Mouse (Mus musculus): ENCODE data around the gene Cnot2. TPM values are rescaled to one million over a fixed set of nuclear protein-coding genes. Genes with fewer than 3 reads are reported as not detected.

Gene Cnot2
- total RNA-seq, 2 experiments from 2014 or later = 94.5 to 122 TPM

DNA sequence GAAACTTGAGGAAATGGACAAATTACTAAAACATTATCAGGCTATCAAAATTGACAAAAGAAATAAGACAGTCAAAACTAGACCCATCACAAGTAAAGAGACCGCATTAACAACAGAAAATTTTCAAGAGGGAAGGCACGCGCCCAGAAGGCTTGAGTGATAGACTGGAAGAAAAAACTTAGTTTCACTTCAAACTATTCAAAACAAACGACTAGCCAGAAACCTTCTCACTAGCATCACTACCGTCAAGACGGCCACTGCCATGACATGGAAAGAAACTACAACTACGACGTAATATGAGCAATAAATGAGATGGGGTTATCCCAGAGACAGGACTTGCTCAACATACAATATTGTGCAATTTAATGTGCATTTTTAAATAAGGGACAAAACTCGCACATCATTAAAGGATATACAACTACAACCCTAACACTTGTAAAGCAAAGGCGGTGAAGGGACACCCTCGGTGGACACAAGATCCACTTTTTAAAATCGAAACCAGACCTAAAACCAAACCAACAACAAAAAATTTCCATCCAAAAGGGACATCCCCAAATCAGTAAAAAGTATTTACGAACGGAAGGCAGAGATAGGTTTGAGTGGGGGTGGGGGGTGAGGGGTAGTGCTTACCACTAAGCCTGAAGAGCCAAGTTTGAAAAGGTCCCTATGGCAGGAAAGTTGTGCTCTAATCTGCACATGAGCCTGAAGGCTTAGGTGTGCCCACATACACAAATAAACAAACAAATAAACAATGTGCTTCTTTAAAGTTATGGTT lies 16.3 kb downstream of the Cnot2 start:
- no peak for ATAC-seq (replicated peaks; ENCODE audit: low FRiP score, low TSS enrichment, poor library complexity, severe bottlenecking)

DNA sequence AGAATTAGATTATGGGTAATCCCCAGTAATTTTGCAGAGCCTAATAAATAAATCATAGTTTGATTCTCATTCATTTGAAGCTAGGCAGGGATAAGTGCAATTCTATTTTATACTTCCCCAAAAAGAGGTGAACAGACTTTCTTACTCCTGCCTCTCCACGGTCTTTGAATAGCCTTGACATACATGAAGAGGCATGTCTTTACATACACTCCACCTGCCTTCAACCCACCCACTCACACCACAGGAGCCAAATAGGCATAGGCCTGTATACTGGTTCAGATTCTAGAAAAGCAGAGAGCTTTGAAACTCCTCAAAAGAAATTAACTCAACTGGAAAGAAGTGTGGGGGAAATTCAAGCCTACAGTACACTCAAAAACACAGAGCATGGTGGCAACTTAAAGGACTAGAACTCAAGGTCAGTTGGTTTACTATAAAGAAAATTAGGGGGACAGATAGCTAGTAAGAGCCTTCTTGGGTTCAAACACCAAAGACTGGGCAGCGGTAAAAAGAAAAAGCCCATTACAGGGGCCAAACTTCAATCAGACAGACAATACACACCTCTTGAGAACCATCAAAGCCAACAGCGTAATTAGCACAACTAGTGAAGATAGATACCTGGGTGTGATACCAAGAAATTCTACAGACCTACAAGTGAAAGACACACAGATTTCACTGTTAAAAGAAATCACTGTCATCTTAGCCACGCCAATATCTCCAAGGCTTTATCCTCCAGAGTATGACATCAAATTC lies 18.4 kb downstream of the Cnot2 start:
- ATAC-seq (replicated peaks; ENCODE audit: low FRiP score, low TSS enrichment, poor library complexity, severe bottlenecking) = no peak

DNA sequence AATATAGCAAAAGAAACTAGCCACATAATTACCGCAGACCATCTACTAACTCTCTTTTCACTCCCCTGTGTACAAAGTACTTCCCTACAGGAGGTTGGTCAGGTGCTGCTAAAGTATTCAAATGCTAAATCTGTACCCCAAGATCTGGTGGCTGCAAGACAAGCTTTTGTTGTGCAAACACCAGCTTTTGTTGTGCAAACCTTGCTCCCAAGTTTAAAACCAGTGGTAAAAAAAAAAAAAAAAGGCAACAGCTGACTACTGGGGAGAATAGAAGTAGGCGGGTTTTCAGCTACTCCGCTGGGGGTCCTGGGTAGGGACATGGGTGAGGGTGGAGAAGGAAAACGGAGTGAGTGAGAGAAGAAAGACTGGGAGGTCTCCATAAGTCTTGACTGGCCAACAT lies 19.1 kb downstream of the Cnot2 start:
- no peak for ATAC-seq (replicated peaks; ENCODE audit: low FRiP score, low TSS enrichment, poor library complexity, severe bottlenecking)

DNA sequence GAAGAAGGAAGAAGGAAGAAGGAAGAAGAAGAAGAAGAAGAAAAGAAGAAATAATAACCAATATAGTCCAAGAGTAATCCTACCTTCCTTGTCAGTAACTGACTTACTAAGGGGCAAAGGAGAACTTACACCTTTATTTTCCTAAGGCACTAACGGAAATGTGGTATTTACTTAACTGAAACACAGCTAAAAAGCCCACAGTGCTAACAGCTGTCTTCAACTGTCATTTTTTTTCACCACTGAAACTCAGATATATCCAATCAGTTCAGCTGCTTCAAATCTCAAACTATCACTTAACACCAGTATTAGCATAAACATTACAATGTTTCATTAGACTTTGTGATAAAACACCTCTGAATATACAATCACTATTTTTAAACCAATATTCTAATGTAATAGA lies 22.1 kb downstream of the Cnot2 start:
- no peak for ATAC-seq (replicated peaks; ENCODE audit: low FRiP score, low TSS enrichment, poor library complexity, severe bottlenecking)

DNA sequence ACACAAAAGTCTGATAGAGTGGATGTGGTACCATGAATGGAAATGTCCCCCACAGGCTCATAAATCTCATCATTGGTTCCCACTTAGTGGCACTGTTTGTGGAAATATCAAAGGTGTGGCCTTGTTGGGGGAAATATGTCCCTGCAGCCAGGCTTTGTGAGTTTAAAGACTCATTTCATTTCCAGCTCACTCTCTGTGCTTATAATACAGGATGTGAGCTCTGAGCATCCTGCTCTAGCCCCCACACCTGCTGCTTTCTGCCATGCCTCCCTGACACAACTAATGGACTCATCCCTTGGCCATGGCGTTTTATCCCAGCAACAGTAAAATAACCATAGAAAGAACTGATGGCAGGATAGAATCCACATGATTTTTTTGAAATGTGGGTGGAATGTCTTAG lies 24.1 kb downstream of the Cnot2 start:
- no peak for ATAC-seq (replicated peaks; ENCODE audit: low FRiP score, low TSS enrichment, poor library complexity, severe bottlenecking)

DNA sequence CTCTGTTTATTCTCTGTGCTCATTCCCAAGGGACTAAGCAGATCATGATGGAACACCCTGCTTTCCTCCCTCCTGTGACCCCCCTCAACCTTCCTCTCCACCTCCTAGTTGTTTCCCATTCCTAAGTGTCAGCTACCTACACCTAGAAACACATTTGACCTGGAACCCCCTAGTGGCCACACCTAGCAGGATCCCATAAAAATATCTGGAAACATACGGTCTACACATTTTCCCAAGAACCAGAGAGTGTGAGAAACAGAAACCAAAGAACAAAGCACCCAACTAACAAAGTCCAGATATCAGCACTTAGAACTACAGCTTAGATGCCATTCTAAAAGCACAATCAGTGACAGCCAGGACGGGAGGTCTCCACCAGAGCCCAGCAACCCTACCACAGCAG lies 26.9 kb downstream of the Cnot2 start:
- ATAC-seq (replicated peaks; ENCODE audit: low FRiP score, low TSS enrichment, poor library complexity, severe bottlenecking) = peak; percentile 61

DNA sequence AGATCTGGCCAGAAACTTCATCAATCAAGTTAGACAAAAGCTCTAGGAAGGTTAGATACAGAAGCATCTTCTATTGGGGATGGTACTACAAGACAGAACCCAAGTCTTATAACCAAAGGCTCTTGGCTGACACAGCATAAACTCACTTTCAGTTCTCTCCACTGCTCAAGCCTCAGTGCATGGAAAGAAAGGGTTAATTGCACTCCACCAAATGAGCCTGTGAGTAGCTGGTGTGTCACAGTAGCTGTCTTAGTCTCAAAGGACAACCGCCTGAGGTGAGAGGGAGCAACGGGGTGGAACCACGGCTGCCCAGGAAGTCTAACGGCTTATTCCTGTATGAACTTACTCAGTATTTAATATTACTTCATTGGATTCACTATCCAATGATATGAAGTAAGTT lies 33.4 kb downstream of the Cnot2 start:
- no peak for ATAC-seq (replicated peaks; ENCODE audit: low FRiP score, low TSS enrichment, poor library complexity, severe bottlenecking)

DNA sequence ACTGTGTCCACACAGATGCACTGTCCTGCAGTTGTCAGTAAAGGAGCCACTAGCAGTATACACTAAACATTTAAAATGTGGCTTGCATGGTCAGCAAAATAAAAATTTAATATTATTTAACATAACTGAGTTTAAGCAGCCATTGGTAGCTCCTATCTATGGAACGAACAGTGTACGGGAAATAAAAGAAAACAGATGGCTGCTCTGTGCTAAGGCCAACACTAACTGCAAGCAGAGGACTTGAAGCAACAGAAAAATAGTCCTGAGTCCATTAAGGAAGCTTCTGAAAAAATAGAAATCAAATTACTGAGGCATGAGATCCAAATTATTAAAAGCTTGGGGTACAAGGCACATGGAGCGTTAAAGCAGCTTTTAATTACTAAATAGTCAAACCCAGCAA lies 35.1 kb downstream of the Cnot2 start:
- no peak for ATAC-seq (replicated peaks; ENCODE audit: low FRiP score, low TSS enrichment, poor library complexity, severe bottlenecking)

DNA sequence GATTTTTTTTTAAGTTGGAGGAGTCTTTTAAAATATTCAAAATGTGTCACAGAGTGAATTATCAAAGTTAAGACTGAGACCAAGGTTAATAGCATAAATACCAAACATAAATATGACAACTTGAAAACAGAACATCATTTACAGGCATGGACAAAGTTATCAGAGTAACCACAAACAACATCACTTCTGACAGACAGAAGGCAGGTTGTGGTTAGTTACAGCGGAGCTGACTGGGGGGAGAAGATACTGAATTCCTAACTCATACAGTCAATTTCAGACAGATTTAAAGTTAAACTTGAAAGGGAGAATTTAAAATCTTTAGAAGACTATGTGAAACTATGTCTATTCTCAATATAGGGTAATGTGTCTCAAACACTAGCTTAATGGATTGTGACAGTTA lies 38.2 kb downstream of the Cnot2 start:
- ATAC-seq (replicated peaks; ENCODE audit: low FRiP score, low TSS enrichment, poor library complexity, severe bottlenecking) = peak; percentile 81

DNA sequence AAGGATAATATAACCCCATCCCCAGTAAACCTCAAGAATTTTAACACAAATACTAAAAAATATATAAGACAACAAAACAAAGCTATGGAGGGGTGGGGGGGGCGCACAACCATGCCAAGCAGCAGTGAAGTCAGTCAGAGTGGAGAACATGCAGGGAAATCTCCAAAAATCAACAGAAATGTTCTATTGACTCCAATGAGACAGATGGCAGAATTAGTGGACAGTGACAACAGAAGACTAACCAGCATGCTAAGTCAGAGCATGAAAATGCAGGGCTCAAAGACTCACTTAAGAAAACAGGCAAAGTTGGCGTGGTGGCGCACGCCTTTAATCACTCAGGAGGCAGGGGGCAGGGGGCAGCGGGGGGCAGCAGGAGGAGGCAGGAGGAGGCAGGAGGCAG lies 40.6 kb downstream of the Cnot2 start:
- no peak for ATAC-seq (replicated peaks; ENCODE audit: low FRiP score, low TSS enrichment, poor library complexity, severe bottlenecking)

DNA sequence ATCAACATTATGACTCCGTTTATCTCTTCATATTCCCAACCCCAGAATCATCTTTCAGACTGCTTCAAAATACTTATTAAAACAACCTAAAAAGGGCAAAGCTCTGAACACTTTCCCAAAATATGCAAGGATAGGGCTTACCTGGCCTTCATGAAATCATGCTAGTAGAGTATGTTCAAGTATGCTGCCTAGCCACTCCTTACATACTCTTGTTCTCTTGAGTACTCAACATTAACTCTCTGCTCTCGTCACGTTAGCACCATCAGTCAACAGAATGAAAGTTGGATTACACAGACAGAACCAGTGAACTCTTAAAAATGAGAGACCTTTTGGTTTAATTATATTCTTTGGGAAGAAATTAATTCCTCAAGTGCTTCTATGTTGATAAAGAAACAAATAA lies 43.8 kb downstream of the Cnot2 start:
- no peak for ATAC-seq (replicated peaks; ENCODE audit: low FRiP score, low TSS enrichment, poor library complexity, severe bottlenecking)

DNA sequence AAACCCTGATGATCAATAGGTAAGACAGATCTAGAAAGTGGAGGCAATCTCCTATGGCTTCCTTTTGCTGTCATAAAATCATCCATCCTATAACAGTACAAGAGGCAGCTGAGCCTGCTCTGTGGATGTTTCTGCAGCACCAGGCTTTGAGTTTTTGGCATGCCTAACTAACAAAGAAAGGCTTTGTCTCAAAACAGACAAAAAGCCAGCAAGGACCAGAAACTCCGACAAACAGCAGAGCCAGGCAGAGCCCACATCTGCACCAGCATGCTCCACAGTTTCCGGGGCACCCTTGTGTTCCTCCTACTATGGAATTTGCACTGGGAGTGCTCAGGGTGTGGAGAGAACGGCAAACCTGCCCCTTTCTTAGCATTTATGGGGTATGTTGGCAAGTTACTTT lies 47.0 kb downstream of the Cnot2 start:
- no peak for ATAC-seq (replicated peaks; ENCODE audit: low FRiP score, low TSS enrichment, poor library complexity, severe bottlenecking)

DNA sequence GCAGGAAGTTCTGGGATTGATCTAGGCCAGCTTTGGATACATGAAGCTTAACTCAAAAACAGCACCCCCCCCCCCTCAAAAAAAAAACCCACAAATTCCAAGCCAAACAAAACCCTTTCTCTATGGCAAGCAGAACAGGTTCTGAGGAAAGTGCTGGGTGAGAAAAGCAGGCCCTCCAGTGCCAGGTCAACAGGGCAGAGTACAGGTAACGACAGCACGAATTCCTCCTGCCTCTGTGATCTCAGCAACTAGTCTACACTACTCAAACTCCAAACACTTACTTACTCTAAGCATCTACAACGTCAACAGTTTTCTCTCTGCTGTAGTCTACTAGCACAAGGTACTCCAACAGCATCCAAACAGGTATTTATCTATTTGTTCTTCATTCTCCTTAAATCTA lies 48.8 kb downstream of the Cnot2 start:
- no peak for ATAC-seq (replicated peaks; ENCODE audit: low FRiP score, low TSS enrichment, poor library complexity, severe bottlenecking)

DNA sequence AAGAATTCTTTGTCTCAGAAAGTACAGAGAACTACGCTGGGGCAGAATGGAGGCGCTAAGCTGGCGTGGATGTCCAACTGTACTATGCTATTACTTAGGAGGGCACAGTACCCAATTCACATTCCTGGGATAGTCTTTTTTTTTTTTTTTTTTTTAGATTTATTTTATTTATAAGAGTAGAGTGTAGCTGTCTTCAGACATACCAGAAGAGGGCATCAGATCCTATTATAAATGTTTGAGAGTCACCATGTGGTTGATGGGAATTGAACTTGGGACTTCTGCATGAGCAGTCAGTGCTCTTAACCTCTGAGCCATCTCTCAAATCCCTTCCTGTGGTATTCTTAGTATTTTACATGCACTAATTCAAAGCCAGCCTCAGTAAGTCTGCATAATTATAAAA lies 50.2 kb downstream of the Cnot2 start:
- ATAC-seq (replicated peaks; ENCODE audit: low FRiP score, low TSS enrichment, poor library complexity, severe bottlenecking) = no peak

DNA sequence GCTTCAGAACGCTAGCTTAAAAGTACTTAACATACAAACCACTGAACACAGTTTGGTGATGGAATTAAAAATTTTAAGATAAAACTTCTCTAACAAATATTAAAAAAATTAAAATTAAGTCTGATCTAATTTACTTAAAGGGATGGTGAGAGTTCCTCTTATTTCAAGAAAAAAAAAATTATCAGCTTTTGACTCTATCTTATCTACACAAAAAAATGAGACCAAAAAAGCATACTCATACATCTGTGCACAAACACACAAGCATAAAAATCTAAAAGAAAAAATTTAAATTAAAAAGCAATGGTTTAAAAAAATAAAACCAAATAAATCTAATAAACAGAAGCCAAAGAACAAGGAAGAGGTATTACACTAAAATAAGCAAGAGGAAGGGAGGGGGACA lies 61.7 kb downstream of the Cnot2 start:
- ATAC-seq (replicated peaks; ENCODE audit: low FRiP score, low TSS enrichment, poor library complexity, severe bottlenecking) = no peak

DNA sequence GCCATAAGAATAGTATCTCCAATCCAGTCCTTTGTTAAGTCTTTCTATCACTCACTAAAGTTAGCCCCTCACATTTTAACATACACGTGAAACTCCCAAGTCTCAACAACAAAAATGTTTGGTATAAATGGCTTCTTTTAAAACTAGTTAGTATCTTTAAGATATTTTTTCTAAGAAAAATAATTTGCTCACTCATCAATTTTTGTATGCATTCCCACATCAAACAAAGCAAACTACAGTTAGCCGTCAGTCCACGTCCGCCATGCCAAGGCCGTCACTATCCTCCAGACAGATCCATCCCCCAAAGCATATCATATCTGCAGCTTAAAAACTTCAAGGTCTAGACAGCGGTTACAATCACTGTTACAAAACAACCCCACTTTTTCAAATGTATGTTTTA lies 65.7 kb downstream of the Cnot2 start:
- ATAC-seq (replicated peaks; ENCODE audit: low FRiP score, low TSS enrichment, poor library complexity, severe bottlenecking) = no peak

DNA sequence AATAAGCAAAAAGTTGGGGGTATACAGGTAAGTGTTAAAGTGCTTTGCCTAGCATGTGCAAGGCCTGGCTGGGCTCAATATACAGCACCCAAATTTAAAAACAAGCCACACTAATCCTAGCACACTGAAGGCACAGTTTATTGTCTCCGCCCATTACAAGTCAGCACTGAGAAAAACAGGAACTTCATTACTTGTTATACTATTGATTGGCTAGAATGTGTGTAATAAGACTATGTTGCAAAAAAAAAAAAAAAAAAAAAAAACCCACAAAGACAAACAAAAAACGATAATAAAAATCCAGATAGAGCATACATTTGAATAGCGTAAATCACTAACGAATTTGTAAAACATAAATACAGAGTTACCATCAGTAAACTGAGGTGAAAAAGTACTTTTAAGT lies 66.2 kb downstream of the Cnot2 start:
- ATAC-seq (replicated peaks; ENCODE audit: low FRiP score, low TSS enrichment, poor library complexity, severe bottlenecking) = no peak

DNA sequence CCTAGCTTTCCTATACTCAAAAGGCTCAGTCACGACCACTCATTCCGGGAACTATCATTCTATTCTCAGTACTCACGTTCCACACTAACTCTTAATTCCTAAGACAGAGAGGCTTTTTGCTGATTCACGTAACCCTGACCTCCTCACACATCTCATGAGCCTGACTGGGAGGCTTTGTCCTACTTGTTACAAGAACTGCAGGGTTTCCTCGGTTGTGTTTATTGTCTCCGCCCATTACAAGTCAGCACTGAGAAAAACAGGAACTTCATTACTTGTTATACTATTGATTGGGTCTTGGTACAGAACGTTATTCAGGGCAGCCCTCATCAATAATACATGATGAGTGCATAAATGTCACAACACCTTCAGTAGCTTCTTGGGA lies 68.1 kb downstream of the Cnot2 start:
- peak; percentile 31; the same call in 1 of the 2 replicates for ATAC-seq (replicated peaks; ENCODE audit: low FRiP score, low TSS enrichment, poor library complexity, severe bottlenecking)

DNA sequence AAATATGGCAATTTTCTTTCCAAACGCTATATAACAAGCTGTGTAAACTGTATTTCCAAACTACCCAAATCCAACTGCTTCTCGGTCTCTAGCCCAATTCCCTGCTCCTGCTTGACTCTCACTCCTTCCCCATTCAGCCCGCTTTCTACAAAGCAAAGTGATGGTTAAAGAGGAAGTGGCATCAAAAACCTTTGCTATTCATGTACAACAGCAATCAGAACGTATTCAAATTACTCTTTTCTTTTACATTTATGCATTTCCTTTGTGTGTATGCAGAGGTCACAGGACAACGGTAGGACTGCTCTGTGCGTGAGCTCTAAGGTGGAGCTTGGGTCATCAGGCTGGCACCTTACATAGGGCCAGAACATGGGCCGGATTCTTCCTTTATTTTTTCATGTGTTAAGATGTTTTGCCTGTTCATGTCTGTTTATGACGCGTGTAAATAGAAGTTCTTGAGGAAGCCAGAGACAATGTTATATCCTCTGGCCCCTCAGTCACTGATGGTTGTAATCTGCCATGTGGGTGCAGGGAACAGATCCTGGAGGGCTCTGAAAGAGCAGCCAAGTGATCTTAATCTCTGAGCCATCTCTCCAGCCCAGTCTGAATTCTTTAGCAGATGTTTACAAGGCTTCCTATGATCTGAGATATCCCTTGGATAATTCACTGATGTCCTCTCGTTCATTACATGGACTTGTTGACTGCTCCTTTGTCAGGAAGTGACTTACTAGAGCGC lies 68.6 kb downstream of the Cnot2 start:
- ATAC-seq (replicated peaks; ENCODE audit: low FRiP score, low TSS enrichment, poor library complexity, severe bottlenecking) = no peak

DNA sequence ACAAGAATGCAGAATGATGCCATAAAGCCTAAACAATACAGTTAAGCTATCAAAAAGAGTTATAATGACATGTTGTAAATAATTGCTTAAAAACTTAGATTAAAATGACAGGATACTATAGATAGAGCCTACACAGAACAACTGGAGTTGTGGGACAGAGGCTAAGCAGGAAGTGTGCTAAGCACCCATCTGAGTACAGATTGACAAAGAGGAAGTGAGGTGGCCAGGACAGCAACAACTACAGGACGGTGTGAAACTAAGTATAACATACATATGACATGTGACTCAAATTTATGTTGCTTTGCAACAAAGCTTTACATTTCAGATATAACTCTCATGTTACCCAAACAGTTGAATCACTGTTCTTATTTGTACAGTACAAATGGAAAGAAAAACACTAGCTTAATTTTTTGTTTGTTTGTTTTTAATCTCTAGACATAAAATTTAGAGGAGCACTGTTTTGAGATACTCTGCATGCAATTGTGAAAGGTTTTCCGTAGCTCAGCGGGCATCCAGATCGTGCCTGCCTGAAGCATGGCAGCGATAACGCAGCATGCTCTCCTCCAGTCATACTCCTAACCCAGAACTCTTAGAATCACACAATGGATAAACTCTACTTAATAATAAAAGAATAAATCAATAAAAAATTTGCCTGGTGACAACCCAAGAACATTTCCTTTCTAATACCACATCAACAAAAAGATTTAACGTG lies 75.9 kb downstream of the Cnot2 start:
- no peak for ATAC-seq (replicated peaks; ENCODE audit: low FRiP score, low TSS enrichment, poor library complexity, severe bottlenecking)

Measured in megakaryocyte-erythroid progenitor cell, adult 5-6 weeks (primary cell).